Mouse (Mus musculus) layer of hippocampus, postnatal 25 days (tissue): Measurements from ENCODE around the gene Svs1. TPM values are rescaled to one million over a fixed set of nuclear protein-coding genes. Genes with fewer than 3 reads are reported as not detected.

ENCODE experiments used
- total RNA-seq, 2 experiments: library from RNA; stranded (reverse); gene quantifications; 2 replicates each; pipeline ENCODE4 v1.2.3; 2021

Svs1 gene
- total RNA-seq, 2 experiments from 2014 or later, result not detected

Other genes starting within 250 kb of the Svs1 start
- gene Gimap1, start 247.8 kb upstream of the Svs1 start, total RNA-seq, result 1 to 10 TPM; 2.0 to 2.6 TPM
- gene Gimap5, start 240.7 kb upstream of the Svs1 start, total RNA-seq, result 1 to 10 TPM in 1 of 2 experiments, under 1 TPM in 1; 0.71 to 1.0 TPM
- gene Gimap3, start 216.0 kb upstream of the Svs1 start, total RNA-seq, result not detected
- 10 to 100 TPM; 22.8 to 26.9 TPM for gene Tmem176a, start 145.9 kb upstream of the Svs1 start, total RNA-seq
- 10 to 100 TPM; 54.9 to 64.9 TPM for gene Tmem176b, start 145.4 kb upstream of the Svs1 start, total RNA-seq
- gene Aoc1, start 114.0 kb upstream of the Svs1 start, total RNA-seq, result not detected
- gene 1600015I10Rik, start 57.0 kb upstream of the Svs1 start, total RNA-seq, result not detected
- gene Doxl2, start 11.9 kb upstream of the Svs1 start, total RNA-seq, result not detected
- 1 to 10 TPM; 2.1 to 2.2 TPM for gene Gpnmb, start 49.7 kb downstream of the Svs1 start, total RNA-seq
- gene Malsu1, start 86.9 kb downstream of the Svs1 start, total RNA-seq, result 10 to 100 TPM; 22.8 to 28.3 TPM
- under 1 TPM in 1 of 2 experiments, not detected in 1; 0.27 TPM for gene Igf2bp3, start 228.1 kb downstream of the Svs1 start, total RNA-seq